Mouse (Mus musculus) thymus, adult 2 months (tissue): ENCODE results near the gene Gm45716.

Experiments
- CTCF ChIP-seq: fragments of 200-500 bp; IDR thresholded peaks from 2 replicates; pipeline ENCODE4 v1.5.1; 2012; ENCODE audit warnings: mild to moderate bottlenecking, control low read depth, low read length, moderate library complexity, borderline replicate concordance; ENCODE audit not compliant: control insufficient read depth, poor library complexity, insufficient read depth; ENCODE audit errors: extremely low read depth
- POLR2A ChIP-seq: fragments of 200-500 bp; IDR thresholded peaks from 2 replicates; pipeline ENCODE4 v1.6.1; 2012; ENCODE audit warnings: mild to moderate bottlenecking, low read length, control low read depth, moderate library complexity; ENCODE audit not compliant: control insufficient read depth, poor library complexity, insufficient read depth; ENCODE audit errors: extremely low read depth

DNA sequence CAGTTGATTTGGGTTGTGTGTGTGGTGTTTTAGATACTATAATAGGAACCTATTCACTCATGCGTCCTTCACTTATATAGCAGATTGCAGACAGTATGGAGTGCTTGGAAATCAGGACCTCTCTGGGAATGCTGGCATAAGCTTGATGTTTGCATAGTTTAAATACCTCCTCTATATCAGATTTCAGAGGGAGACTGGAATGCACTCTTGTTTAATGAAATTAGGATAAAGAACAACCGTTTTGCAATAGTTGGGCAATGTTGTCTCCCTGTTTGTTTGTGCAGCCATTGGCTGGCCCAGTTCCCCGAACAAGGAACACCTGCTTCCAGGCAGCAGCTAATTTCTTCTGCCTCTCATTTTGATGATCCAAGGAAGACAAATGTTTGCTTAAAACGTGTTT, 71.6 kb downstream of the Gm45716 start:
- TF ChIP-seq CTCF (no peak), POLR2A (no peak)
